Mouse (Mus musculus): ENCODE data around the gene Ago3.

DNA sequence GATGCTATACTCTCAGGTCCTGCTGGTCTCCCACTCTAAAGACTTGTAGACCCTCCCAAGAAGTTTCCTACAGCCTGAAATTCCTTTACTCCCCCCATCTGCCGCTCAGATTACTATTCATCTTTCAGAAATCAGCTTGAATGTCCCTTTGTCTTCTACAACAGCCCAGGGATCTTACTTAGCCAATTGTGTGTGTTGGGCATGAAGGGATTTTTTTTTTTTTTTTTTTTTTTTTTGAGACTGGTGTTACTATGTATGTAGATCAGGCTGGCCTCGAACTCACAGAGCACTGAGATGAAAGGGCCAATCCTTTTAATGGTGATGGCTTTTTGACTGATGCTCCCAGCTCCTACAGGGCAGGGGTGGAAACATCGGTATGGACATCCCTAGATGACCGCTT lies 133.4 kb downstream of the Ago3 start:
- TF ChIP-seq HCFC1 (IDR thresholded peaks at IDR 0.05; ENCODE audit: borderline replicate concordance, insufficient read depth, low read length) (no peak), MAFK (IDR thresholded peaks at IDR 0.05; ENCODE audit: insufficient read depth, low read depth, low read length) (no peak), ZC3H11A (IDR thresholded peaks at IDR 0.05; ENCODE audit: borderline replicate concordance, low read depth, low read length) (no peak), CHD2 (IDR thresholded peaks at IDR 0.05; ENCODE audit: low read depth, low read length) (no peak)
